Comparison of ENCODE assay signal across 8 mouse cellular contexts in the genomic region with DNA sequence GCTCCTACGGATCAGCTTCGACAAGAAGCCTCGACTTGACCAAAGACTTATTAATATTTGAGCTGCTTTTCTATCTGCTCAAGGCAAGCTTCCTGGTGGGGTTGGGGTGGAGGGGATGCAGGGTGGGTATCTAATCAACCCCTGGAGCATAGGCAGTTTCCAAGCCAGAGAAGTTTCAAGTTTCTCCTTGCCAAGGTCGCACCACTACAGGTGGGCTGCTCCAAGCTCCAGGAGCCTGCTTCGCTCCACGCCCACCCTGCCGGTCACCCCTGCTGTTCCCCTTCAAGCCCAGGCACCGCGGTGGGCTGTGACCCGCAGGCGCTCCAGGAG. TPM values are rescaled to one million over a fixed set of nuclear protein-coding genes. Genes with fewer than 3 reads are reported as not detected.
A peak's percentile ranks its signal among the peaks of the same experiment; 100 is the strongest.
DNase-seq lines count a peak whose midpoint lies in the region; ATAC-seq and TF ChIP-seq lines count a peak whose summit lies in the region.

No protein-coding gene starts in this region.

- ATAC-seq in forebrain, embryonic 15.5 days (replicated peaks), result no peak
- ATAC-seq in liver, embryonic 12.5 days, result no peak

- in situ Hi-C loops in CH12.LX (cut with MboI; ENCODE audit: low pct_ligation_motif_present, low pct_unique_long_range_greater_than_20kb, low sequenced_read_pairs), result no loop called here

- no peaks in the 10 kb centered on the region for H3K9me3 ChIP-seq in CH12.LX (replicated peaks; ENCODE audit: low read length)
- H3K9me3 ChIP-seq in forebrain, embryonic 15.5 days, result no peaks in the 10 kb centered on the region
- no peaks in the 10 kb centered on the region for H3K9me3 ChIP-seq in liver, embryonic 12.5 days (replicated peaks)

- H3K27ac ChIP-seq in heart, adult 2 months, result peak overlapping the region; percentile 95
- H3K27ac ChIP-seq in CH12.LX (ENCODE audit: insufficient read depth, low read depth), result no peak overlapping the region
- H3K27ac ChIP-seq in forebrain, embryonic 15.5 days (replicated peaks), result no peak overlapping the region
- H3K27ac ChIP-seq in liver, embryonic 12.5 days, result no peak overlapping the region

- H3K4me2 ChIP-seq in CH12.LX (ENCODE audit: insufficient read depth, low read depth, poor library complexity, severe bottlenecking), result peak overlapping the region; percentile 70
- H3K4me2 ChIP-seq in forebrain, embryonic 15.5 days (replicated peaks), result peak overlapping the region; percentile 97
- peak overlapping the region; percentile 91 for H3K4me2 ChIP-seq in liver, embryonic 12.5 days

- TF ChIP-seq EP300 in heart, adult 2 months (IDR thresholded peaks at IDR 0.05; ENCODE audit: insufficient read depth, low read depth, low read length), result no peak
- TF ChIP-seq EP300 in CH12.LX (IDR thresholded peaks at IDR 0.05; ENCODE audit: low read length), result no peak

- 3% methylated on average over 11 of the region's 11 CpGs for WGBS in heart, adult 2 months
- WGBS in forebrain, embryonic 15.5 days, result under 1% methylated on average over 11 of the region's 11 CpGs
- 2% methylated on average over 11 of the region's 11 CpGs for WGBS in liver, embryonic 12.5 days (ENCODE audit: insufficient replicate concordance)

- peak; percentile 67; the same call in 1 of the 2 replicates for TF ChIP-seq POLR2A in heart, adult 2 months (IDR thresholded peaks at IDR 0.05; ENCODE audit: insufficient read depth, low read depth, low read length)
- no peak for TF ChIP-seq POLR2A in CH12.LX (IDR thresholded peaks at IDR 0.05; ENCODE audit: low read depth, low read length)

- intact Hi-C loops in heart, adult 2 months (cut with DNase I), result loop anchor here (2.0 to 10.0 kb wide), 4 partner anchors 63 to 233 kb away; no protein-coding TSS in a partner anchor
- intact Hi-C loops in heart, postnatal 10 days (cut with DNase I), result loop anchor here (2.0 to 5.0 kb wide), 5 partner anchors 65 to 237 kb away; no protein-coding TSS in a partner anchor

- H3K4me3 ChIP-seq in heart, adult 2 months, result peak overlapping the region; percentile 73
- peak overlapping the region in 2 of 3 experiments; percentile 66 to 67 for H3K4me3 ChIP-seq in CH12.LX (replicated peaks in 1 of 3; ENCODE audit: low read depth in 2 of 3, low read length in 2 of 3, poor library complexity in 1 of 3)
- H3K4me3 ChIP-seq in forebrain, embryonic 15.5 days, result peak overlapping the region; percentile 95
- H3K4me3 ChIP-seq in liver, embryonic 12.5 days, result peak overlapping the region; percentile 66

- no peak for TF ChIP-seq CTCF in heart, adult 2 months (IDR thresholded peaks at IDR 0.05)
- no peak for TF ChIP-seq CTCF in CH12.LX (conservative IDR thresholded peaks at IDR 0.05 in 1 of 2, IDR thresholded peaks at IDR 0.05 in 1 of 2; ENCODE audit: low read depth in 2 of 2, low read length in 2 of 2)

- H3K9ac ChIP-seq in heart, adult 2 months (ENCODE audit: low read depth, low read length), result peak overlapping the region; percentile 96
- peak overlapping the region; percentile 70 for H3K9ac ChIP-seq in CH12.LX (ENCODE audit: insufficient read depth, low read depth)
- H3K9ac ChIP-seq in forebrain, embryonic 15.5 days (replicated peaks), result peak overlapping the region; percentile 61
- no peak overlapping the region for H3K9ac ChIP-seq in liver, embryonic 12.5 days

- DNase-seq in heart, adult 2 months, result no peak
- DNase-seq in heart, postnatal 10 days, result no peak
- DNase-seq in CH12.LX (ENCODE audit: extremely low read depth), result no peak
- DNase-seq in urinary bladder, postnatal 25 days (ENCODE audit: low spot score), result no peak
- DNase-seq in urinary bladder, postnatal 4 days (ENCODE audit: low spot score in 2 of 2), result no peak
- DNase-seq in layer of hippocampus, adult 8-10 months (ENCODE audit: low spot score in 2 of 2), result no peak

- H3K27me3 ChIP-seq in heart, adult 2 months (ENCODE audit: control insufficient read depth, insufficient read depth, low read length), result peaks cover 2% of the 10 kb centered on the region; the same call in 1 of the 2 replicates
- H3K27me3 ChIP-seq in CH12.LX (replicated peaks), result peaks cover 21% of the 10 kb centered on the region
- H3K27me3 ChIP-seq in forebrain, embryonic 15.5 days, result peaks cover 7% of the 10 kb centered on the region; the same call in 1 of the 2 replicates
- peaks cover 65% of the 10 kb centered on the region for H3K27me3 ChIP-seq in liver, embryonic 12.5 days (replicated peaks)

- dilution Hi-C loops in CH12.LX (cut with MboI; ENCODE audit: extremely low pct_ligation_motif_present, extremely low pct_unique_long_range_greater_than_20kb, low sequenced_read_pairs), result no loop called here

- TF ChIP-seq RAD21 in CH12.LX (IDR thresholded peaks at IDR 0.05; ENCODE audit: low read depth, low read length), result no peak

- H3K79me2 ChIP-seq in heart, adult 2 months (replicated peaks; ENCODE audit: control insufficient read depth, insufficient read depth, low read length), result no peaks in the 10 kb centered on the region
- 0 out of 2 replicates have a peak, but pooled peaks cover 3% of the 10 kb centered on the region for H3K79me2 ChIP-seq in CH12.LX (replicated peaks; ENCODE audit: control insufficient read depth, extremely low read depth, insufficient read depth, poor library complexity, severe bottlenecking)

- no peaks in the 10 kb centered on the region for H3K36me3 ChIP-seq in heart, adult 2 months (ENCODE audit: control insufficient read depth, insufficient read depth, low read length)
- H3K36me3 ChIP-seq in CH12.LX (replicated peaks in 1 of 2; ENCODE audit: control insufficient read depth in 1 of 2, insufficient read depth in 1 of 2, low read length in 1 of 2), result no peaks in the 10 kb centered on the region
- no peaks in the 10 kb centered on the region for H3K36me3 ChIP-seq in forebrain, embryonic 15.5 days
- H3K36me3 ChIP-seq in liver, embryonic 12.5 days, result no peaks in the 10 kb centered on the region

- peaks cover 3% of the 10 kb centered on the region for H3K4me1 ChIP-seq in heart, adult 2 months (ENCODE audit: control insufficient read depth, insufficient read depth, low read length)
- H3K4me1 ChIP-seq in CH12.LX (ENCODE audit: control insufficient read depth in 1 of 2, insufficient read depth in 2 of 2), result peaks cover 2 to 3% of the 10 kb centered on the region in 2 experiments; a peak in 2 of 4 replicates
- peaks cover 16% of the 10 kb centered on the region for H3K4me1 ChIP-seq in forebrain, embryonic 15.5 days
- H3K4me1 ChIP-seq in liver, embryonic 12.5 days, result peaks cover 8% of the 10 kb centered on the region; the same call in 1 of the 2 replicates

TF ChIP-seq in CH12.LX, 34 proteins besides CTCF, POLR2A, EP300 and RAD21:
- TF ChIP-seq NRF1 (IDR thresholded peaks at IDR 0.05; ENCODE audit: low read depth, low read length) (no peak), JUND (conservative IDR thresholded peaks at IDR 0.05; ENCODE audit: low read depth, low read length) (no peak), ZC3H11A (IDR thresholded peaks at IDR 0.05; ENCODE audit: low read depth, low read length) (no peak), ZNF384 (IDR thresholded peaks at IDR 0.05; ENCODE audit: low read depth, low read length) (no peak), UBTF (IDR thresholded peaks at IDR 0.05; ENCODE audit: low read depth, low read length) (no peak), JUN (IDR thresholded peaks at IDR 0.05; ENCODE audit: insufficient read depth, low read depth, low read length) (no peak), CHD1 (IDR thresholded peaks at IDR 0.05; ENCODE audit: low read depth, low read length) (no peak), E2F4 (IDR thresholded peaks at IDR 0.05; ENCODE audit: insufficient replicate concordance, low read depth, low read length) (no peak)

RNA-seq across cellular contexts. Expression of gene Pcgf5, which starts 0.3 kb away (rescaled TPM):
- total RNA-seq in heart, adult 2 months (2021), result 10 to 100 TPM; 61.7 to 76.4 TPM
- 29.1 and 45.0 TPM in 2 replicates for polyA plus RNA-seq in heart, adult 2 months (2012; rRNA removed)
- 10 to 100 TPM; 42.1 to 57.2 TPM for total RNA-seq in heart, postnatal 10 days (2021)
- 17.0 and 20.6 TPM in 2 replicates for total RNA-seq in CH12.LX (2012; rRNA removed)
- 25.7 and 28.9 TPM in 2 replicates for total RNA-seq in CH12.LX (2014; rRNA removed)
- polyA plus RNA-seq in CH12.LX (2012; ENCODE audit: insufficient read length, low read depth), result 17.0 and 17.4 TPM in 2 replicates
- 14.2 and 16.1 TPM in 2 replicates for polyA plus RNA-seq in forebrain, embryonic 15.5 days (2015; fragmentation: Nextera tagmentation; extraction: Ambion mirVana)
- polyA plus RNA-seq in liver, embryonic 12.5 days (2016; fragmentation: Nextera tagmentation; extraction: Ambion mirVana), result 23.6 and 26.0 TPM in 2 replicates
- total RNA-seq in layer of hippocampus, adult 8-10 months (2022), result 10 to 100 TPM; 19.2 to 27.9 (median 20.9) TPM
